Mouse (Mus musculus): ENCODE results near the gene Ewsr1. TPM values are rescaled to one million over a fixed set of nuclear protein-coding genes. Genes with fewer than 3 reads are reported as not detected.

Gene Ewsr1
- total RNA-seq, 2 experiments from 2014 or later, result 303 to 308 TPM

DNA sequence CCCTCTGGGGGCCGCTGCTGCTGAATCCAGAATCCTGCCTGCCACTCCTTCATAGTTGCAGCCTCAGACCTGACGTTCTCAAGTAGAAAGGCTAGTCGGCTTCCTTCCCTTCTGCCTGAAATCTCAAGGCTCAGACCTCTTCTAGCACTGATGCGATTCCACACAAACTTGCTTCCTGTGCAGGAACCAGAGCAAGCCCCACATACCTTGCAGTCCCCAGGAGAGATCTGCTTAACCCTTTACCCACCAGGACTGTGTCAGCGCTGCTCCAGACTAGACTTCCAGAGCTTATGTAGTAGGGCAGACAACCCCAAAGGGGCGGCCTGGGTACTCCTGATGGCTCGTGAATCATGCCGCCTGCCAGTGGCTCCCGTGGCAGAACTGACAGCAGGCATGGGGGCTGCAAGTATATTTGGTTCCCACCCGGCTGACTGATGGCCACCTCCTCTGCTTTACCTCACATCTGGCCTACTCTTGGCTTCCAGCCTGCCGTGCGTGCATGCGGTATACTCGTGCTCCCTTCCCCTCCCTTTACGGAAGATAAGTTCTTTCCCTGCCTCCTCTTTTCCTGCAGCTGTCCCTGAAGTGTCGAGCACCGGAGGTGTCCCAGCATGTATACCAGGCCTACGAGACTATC is 57.8 kb downstream of the Ewsr1 start:
- DNase-seq (ENCODE audit: extremely low spot score in 1 of 2, low spot score in 2 of 2), result peak in 1 of 2 experiments; percentile 63
- intact Hi-C loops (cut with DNase I), result no loop called here

DNA sequence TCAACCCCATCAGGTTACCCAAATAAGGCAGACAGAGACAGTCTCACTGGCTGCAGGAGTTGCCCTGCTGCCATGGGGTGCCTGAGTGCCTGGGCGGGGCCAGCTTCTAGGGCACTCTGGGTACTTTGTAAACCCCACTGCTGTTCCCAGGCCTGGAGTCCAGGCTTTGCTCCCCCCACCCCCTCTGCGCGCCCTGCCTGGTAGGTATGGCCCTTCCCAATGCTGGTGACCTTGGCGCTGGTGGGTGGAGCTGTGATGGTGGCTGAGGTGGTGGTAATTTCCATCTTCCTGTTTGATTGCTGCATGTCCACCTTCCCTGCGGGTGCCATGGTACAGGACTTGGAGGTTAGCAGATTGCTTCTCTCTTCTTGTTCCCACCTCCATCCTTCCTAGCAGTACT is 58.5 kb downstream of the Ewsr1 start:
- no peak for DNase-seq (ENCODE audit: extremely low spot score in 1 of 2, low spot score in 2 of 2)
- intact Hi-C loops (cut with DNase I), result no loop called here

DNA sequence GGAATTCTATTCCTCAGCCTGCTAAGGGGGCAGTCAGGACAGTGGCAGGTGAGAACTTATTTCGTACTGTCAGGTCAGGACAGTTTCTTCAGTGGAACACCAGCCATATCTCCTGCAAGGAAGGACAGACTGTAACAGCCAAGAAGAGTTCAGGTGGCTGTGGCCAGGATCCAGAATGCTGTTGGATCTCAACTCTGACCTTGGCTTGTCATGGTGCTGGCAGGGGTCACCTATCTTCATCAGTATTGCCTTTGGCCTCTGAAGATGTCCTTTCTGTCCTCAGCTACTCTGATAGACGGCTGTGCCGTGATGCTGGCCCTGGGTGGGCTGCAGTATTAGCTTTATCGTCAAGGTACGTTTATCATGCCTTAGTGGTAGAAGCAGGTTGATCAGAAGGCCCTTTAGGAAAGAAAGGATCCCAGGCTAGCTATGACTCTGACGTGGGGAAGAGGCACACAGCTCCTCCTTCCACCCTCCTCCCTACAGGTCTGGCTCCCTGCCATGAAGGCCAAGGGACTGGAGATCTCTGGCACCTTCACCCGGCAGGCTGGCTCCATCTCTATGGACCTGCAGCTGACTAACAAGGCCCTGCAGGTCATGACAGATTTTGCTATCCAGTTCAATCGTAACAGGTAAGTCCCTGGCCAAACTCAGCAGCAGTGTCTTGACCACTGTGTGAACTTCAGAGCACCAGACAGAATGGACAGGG is 61.8 kb downstream of the Ewsr1 start:
- DNase-seq (ENCODE audit: extremely low spot score in 1 of 2, low spot score in 2 of 2), result no peak
- intact Hi-C loops (cut with DNase I), result no loop called here

DNA sequence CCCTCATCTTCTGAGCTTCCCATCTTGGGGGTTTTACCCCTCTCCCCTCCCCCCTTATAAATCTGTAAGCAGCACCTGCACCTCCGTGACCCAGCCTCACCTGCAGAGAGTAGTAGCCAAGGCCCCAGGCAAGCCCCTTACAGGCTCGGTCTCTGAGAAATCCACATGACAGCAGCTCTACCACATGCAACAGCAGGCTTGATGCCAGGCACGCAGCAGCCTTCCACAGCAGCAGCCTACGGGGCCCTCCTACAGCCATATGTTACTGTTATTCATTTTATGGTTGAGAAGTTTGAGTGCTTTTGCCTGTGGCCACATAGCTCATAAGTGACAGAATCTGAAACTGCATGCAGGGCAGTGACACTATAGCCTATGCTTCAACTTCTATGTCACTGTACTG is 63.6 kb downstream of the Ewsr1 start:
- intact Hi-C loops (cut with DNase I), result no loop called here
- peak; percentile 68 to 72 for DNase-seq (ENCODE audit: extremely low spot score in 1 of 2, low spot score in 2 of 2)

DNA sequence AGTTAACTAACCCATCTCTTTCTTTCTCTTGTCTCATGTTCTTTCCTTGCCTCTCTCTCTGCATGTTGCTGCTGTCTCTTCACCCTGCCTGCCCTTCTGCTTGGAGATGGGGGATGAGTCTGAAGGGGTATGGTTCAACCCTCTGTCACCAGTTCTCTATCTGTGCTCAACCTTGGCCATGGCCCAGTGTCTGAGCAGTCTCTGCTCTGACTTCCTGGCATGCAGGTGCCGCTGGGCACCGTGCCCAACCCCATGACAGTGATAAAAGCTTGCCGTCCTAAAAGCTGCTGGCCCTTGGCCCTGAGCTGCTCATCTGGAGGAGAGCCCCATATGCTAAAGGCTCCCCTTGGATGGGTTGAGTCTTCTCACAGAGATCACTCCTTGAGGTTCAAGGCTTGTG is 65.9 kb downstream of the Ewsr1 start:
- no peak for DNase-seq (ENCODE audit: extremely low spot score in 1 of 2, low spot score in 2 of 2)
- intact Hi-C loops (cut with DNase I), result no loop called here

DNA sequence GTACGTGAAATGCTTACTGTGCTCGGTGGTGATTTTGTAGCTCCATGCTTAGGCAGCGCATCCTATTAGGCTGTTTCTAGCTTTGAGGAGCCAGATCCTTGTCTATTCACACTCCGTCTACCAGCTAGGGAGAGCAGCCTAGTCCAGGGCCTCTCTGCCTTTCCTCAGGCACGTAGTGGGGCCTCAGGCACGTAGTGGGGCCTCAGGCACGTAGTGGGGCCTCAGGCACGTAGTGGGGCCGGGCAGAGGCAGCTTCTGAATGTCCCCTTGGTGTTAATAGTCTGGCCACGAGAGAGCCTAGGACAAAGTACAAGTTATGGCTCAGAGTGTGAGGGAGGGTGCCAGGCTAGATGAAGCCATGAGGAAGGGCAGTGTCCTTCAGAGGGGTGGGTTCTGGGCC is 66.4 kb downstream of the Ewsr1 start:
- no peak for DNase-seq (ENCODE audit: extremely low spot score in 1 of 2, low spot score in 2 of 2)
- intact Hi-C loops (cut with DNase I), result no loop called here

DNA sequence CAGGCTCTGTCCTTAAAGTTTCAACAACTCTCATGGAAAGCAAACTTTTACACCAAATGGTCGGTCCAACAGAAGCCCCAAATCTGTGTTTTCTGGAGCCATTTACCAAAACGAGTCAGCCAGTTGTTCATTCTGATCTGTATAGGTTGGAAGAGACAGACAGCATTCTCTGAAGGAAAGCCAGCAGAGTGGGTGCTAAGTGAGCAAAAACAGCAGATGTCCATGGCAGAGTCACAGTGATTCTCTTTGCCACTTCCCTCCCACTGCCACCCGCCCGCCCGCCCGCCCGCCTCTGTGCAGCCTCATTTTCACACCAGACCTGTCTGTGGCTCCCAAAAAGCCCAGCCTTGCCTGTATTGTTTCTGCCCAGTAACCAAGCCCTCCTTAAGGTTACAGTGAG is 70.8 kb downstream of the Ewsr1 start:
- peak in 1 of 2 experiments; percentile 40 for DNase-seq (ENCODE audit: extremely low spot score in 1 of 2, low spot score in 2 of 2)
- intact Hi-C loops (cut with DNase I), result no loop called here

DNA sequence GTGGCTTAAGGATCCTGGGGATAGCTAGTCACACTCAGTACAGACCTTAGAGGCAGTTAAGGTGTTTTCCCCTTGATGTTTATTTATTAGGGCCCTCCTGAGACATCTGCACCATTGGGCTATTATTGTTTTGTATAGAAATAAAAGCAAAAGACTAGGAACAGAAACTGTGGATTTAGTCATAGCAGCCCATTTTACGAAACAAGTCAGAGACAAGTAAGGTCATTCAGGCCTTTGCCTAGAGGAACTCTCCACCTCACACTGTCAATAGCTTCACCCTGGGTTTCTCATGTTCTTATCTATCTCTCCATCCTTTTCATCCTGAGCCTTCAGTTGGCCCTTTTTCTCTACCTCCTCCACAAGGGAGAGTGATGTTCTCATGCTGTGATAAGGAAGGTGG is 74.0 kb downstream of the Ewsr1 start:
- intact Hi-C loops (cut with DNase I), result no loop called here
- no peak for DNase-seq (ENCODE audit: extremely low spot score in 1 of 2, low spot score in 2 of 2)

Small RNAs within 50 kb of the gene (microRNA-seq; reads per million reads assigned to microRNA genes)
- not detected for gene Gm47296

Other genes starting within 250 kb of the Ewsr1 start
- gene Nf2, start 249.7 kb downstream of the Ewsr1 start, total RNA-seq (2021), result 100 to 1,000 TPM; 130 to 131 TPM
- gene Nipsnap1, start 225.3 kb downstream of the Ewsr1 start, total RNA-seq (2021), result 10 to 100 TPM; 91.5 to 91.9 TPM
- gene Thoc5, start 203.9 kb downstream of the Ewsr1 start, total RNA-seq (2021), result 10 to 100 TPM; 39.5 to 40.2 TPM
- gene Nefh, start 151.2 kb downstream of the Ewsr1 start, total RNA-seq (2021), result 10 to 100 TPM; 24.5 to 24.6 TPM
- 100 to 1,000 TPM; 118 to 134 TPM for gene Ap1b1, start 112.4 kb downstream of the Ewsr1 start, total RNA-seq (2021)
- 10 to 100 TPM; 43.2 to 47.9 TPM for gene Rasl10a, start 41.1 kb downstream of the Ewsr1 start, total RNA-seq (2021)
- gene Gas2l1, start 33.9 kb downstream of the Ewsr1 start, total RNA-seq (2021), result 10 to 100 TPM; 48.1 to 48.3 TPM
- 10 to 100 TPM; 23.4 to 24.6 TPM for gene Rhbdd3, start 340 bp downstream of the Ewsr1 start, total RNA-seq (2021)
- gene Emid1, start 53.0 kb upstream of the Ewsr1 start, total RNA-seq (2021), result 10 to 100 TPM; 49.3 to 54.0 TPM
- gene Kremen1, start 162.3 kb upstream of the Ewsr1 start, total RNA-seq (2021), result 1 to 10 TPM; 9.2 to 9.5 TPM

Measured in left cerebral cortex, postnatal 10 days (tissue).